Mouse (Mus musculus): ENCODE measurements around the gene Prame. TPM values are rescaled to one million over a fixed set of nuclear protein-coding genes. Genes with fewer than 3 reads are reported as not detected.
"Not testable (repeated sequence)": the region's sequence is repeated elsewhere in the genome, so short reads cannot be mapped to it uniquely, and the experiment has no call there.

Gene Prame
- polyA plus RNA-seq, 1 experiment from 2014 or later = not detected

DNA sequence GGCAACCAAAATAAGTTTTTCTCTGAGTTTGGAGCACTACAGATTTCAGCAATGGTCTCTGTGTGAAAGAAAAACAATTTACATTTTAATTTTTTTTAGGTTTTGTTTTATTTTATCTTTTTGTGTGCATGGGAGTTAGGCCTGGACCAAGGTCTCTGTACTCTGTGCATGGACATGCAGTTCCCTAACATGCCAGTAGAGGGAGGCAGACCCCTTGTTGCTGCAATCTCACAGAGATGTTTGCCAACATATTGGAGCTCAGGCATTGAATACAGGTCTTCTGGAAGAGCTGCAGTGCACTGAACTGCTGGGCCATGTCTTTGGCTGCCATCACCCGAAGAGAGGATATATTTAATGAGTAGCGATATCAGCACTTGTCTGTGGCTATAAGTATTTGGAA lies 58.0 kb downstream of the Prame start:
- peak; percentile 82 for ATAC-seq
- WGBS = 25% methylated on average over 1 of the region's 2 CpGs
- not testable (repeated sequence) for H3K4me3 ChIP-seq (ENCODE audit: low read depth, low read length); H3K4me2 ChIP-seq (ENCODE audit: low read length); H3K4me1 ChIP-seq (ENCODE audit: control insufficient read depth, insufficient read depth, low read length); H3K9me3 ChIP-seq (replicated peaks; ENCODE audit: control insufficient read depth, low read length, poor library complexity, severe bottlenecking); H3K9ac ChIP-seq (ENCODE audit: low read depth, low read length); H3K27ac ChIP-seq (ENCODE audit: low read length); H3K36me3 ChIP-seq (ENCODE audit: control insufficient read depth, insufficient read depth, low read length); H3K27me3 ChIP-seq (ENCODE audit: control insufficient read depth, insufficient read depth, low read depth, low read length)

DNA sequence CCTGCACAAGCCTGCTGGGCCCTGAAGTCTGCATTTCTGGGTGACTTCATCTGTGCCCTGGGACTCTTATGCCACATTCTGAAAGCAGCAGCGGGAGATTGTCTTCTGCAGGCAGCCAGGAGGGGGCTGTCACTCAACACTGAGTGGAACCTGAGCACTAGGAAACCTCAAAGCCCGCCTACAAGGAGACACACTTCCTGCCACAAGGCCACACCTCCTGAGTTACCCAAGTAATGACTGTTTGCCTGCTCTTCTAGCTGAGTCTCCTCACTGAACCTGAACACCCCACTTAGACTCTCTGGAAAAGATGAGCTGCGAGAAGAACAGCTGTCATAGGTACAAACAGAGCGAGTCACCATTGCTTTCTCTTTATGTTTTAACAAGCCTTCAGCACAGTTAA lies 62.6 kb downstream of the Prame start:
- not testable (repeated sequence) for H3K27ac ChIP-seq (ENCODE audit: low read length); H3K9me3 ChIP-seq (replicated peaks; ENCODE audit: control insufficient read depth, low read length, poor library complexity, severe bottlenecking); H3K9ac ChIP-seq (ENCODE audit: low read depth, low read length); H3K4me2 ChIP-seq (ENCODE audit: low read length); H3K4me3 ChIP-seq (ENCODE audit: low read depth, low read length); H3K27me3 ChIP-seq (ENCODE audit: control insufficient read depth, insufficient read depth, low read depth, low read length); H3K36me3 ChIP-seq (ENCODE audit: control insufficient read depth, insufficient read depth, low read length); ATAC-seq; H3K4me1 ChIP-seq (ENCODE audit: control insufficient read depth, insufficient read depth, low read length)
- WGBS = 62% methylated on average over 4 of the region's 4 CpGs

Other genes starting within 250 kb of the Prame start
- not detected in 2 replicates for gene Gm7903, start 193.9 kb downstream of the Prame start, polyA plus RNA-seq (2015; fragmentation: Nextera tagmentation; extraction: Ambion mirVana)
- not detected in 2 replicates for gene AV320801, start 133.1 kb downstream of the Prame start, polyA plus RNA-seq (2015; fragmentation: Nextera tagmentation; extraction: Ambion mirVana)
- gene Nxf7, start 28.9 kb downstream of the Prame start, polyA plus RNA-seq (2015; fragmentation: Nextera tagmentation; extraction: Ambion mirVana) = not detected in 2 replicates
- not detected in 2 replicates for gene Tcp11x2, start 66.1 kb upstream of the Prame start, polyA plus RNA-seq (2015; fragmentation: Nextera tagmentation; extraction: Ambion mirVana)
- not detected in 2 replicates for gene Tmsb15a, start 97.6 kb upstream of the Prame start, polyA plus RNA-seq (2015; fragmentation: Nextera tagmentation; extraction: Ambion mirVana)
- gene Armcx5, start 115.0 kb upstream of the Prame start, polyA plus RNA-seq (2015; fragmentation: Nextera tagmentation; extraction: Ambion mirVana) = 13.4 and 13.7 TPM in 2 replicates
- gene Gprasp1, start 115.0 kb upstream of the Prame start, polyA plus RNA-seq (2015; fragmentation: Nextera tagmentation; extraction: Ambion mirVana) = 298 and 313 TPM in 2 replicates
- gene Bhlhb9, start 169.9 kb upstream of the Prame start, polyA plus RNA-seq (2015; fragmentation: Nextera tagmentation; extraction: Ambion mirVana) = 129 and 136 TPM in 2 replicates
- gene Gprasp2, start 211.3 kb upstream of the Prame start, polyA plus RNA-seq (2015; fragmentation: Nextera tagmentation; extraction: Ambion mirVana) = 261 and 291 TPM in 2 replicates

Data from midbrain, embryonic 16.5 days (tissue).